Mouse (Mus musculus) gastrocnemius, adult 18-20 months (tissue): ENCODE measurements around the gene Gm20388. TPM values are rescaled to one million over a fixed set of nuclear protein-coding genes. Genes with fewer than 3 reads are reported as not detected.
A peak's percentile ranks its signal among the peaks of the same experiment; 100 is the strongest.

ENCODE experiments used
- DNase-seq: peaks from one replicate; pipeline ENCODE4 v3.0.0; 2021; ENCODE audit warnings: low spot score
- total RNA-seq, 2 experiments: library from RNA; stranded (reverse); gene quantifications; 2 replicates each; pipeline ENCODE4 v1.2.3; 2021

The Gm20388 gene
- total RNA-seq, 2 experiments from 2014 or later = 10.5 to 12.3 TPM

DNA sequence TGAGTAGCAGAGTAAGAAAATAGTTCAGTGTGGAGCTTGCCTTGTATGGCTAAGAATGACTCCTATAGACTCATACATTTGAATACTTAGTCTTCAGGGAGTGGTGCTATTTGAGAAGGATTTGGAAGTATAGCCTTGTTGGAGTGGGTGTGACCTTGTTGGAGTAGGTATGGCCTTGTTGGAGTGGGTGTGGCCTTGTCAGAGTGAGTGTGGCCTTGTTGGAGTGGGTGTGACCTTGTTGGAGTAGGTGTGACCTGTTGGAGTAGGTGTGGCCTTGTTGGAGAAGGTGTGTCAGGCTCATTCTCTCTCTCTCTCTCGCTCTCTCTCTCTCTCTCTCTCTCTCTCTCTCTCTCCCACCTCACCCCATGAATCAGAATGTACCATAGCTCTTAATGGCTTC lies 1338.8 kb downstream of the Gm20388 start:
- no peak for DNase-seq

- no peak for DNase-seq
These were observed 1340.4 kb downstream of the Gm20388 start for GRCm38 (mm10) chr8:121251089-121251488.

DNA sequence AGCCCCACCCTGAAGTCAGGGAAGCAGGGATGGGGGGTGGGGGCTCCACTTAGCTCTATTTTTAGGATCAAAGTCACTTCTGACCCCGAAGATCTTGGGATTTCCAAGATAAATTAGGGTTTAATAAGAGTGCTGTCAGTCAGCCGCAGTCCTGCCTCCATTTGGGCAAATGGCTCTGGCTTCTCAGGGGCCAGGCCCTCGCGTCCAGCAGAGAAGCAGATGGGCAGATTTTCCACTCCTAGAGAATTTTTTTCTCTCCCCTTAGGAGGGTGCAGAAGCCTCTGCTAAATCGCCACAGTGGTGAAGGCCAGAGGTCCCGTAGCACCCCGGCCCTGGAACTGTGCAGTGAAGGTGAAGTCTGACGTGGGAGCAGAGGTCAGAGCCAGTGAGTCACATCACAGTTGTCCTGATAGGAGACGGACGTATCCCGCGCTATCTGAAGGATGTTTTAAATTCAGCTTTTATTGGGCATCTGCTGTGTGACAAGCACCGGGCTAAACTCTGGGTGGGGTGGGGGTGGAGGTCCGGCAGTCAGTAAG lies 1345.2 kb downstream of the Gm20388 start:
- no peak for DNase-seq

DNA sequence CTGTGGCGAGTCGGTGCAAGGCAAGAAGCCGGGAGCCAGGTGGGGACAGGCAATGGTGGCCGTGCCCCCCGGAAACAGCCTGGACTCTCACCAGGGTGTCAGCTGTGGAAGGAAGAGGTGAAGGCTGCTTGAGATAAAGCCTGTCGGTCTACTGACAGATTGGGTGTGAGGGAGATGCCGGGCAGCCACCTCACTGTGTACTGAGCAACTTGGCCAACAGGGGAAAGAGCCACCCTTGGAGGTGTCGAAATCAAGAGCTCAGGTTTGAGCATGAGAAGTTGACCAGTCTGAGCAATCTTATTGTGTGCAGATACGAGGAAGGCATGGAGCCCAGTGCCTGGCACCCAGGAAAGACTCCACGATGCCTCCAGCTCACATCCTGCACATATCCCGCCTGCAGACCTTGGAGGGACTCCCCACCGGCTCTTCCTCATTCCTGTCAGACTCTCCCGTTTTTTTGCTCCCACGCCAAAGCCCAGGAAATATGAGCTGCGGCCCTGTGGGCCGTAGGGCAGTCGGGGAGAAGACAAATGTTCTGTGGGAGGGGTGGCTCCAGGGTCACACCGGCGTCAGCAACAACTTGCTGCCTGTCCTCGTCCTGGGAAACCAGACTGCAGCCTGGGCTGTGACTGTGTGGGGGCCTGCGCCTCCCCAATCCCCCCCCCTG lies 1347.6 kb downstream of the Gm20388 start:
- DNase-seq = no peak

- DNase-seq = peak; percentile 11
These were observed 1352.2 kb downstream of the Gm20388 start for GRCm38 (mm10) chr8:121262728-121263389.

DNA sequence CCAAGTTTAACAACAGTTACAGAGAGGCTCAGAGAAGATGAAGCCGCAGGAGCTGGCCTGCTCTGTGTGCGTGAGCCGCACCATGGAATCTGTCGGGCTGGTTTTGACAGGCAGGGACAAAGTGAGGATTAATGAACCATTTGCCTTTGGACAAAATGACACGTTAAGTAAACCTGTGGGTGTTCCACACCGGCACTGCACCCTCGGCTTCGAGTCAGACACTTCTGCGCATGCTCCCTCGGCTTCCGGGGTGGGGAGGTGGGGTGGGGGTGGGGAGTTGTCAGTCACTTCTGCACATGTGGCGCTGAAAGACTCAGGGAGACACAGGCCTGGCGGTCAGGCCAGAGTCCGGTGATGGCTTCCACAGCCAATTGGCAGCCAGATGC lies 1352.7 kb downstream of the Gm20388 start:
- DNase-seq = no peak

GRCm38 (mm10) chr8:121264260-121264659 lies 1353.6 kb downstream of the Gm20388 start:
- DNase-seq = no peak

DNA sequence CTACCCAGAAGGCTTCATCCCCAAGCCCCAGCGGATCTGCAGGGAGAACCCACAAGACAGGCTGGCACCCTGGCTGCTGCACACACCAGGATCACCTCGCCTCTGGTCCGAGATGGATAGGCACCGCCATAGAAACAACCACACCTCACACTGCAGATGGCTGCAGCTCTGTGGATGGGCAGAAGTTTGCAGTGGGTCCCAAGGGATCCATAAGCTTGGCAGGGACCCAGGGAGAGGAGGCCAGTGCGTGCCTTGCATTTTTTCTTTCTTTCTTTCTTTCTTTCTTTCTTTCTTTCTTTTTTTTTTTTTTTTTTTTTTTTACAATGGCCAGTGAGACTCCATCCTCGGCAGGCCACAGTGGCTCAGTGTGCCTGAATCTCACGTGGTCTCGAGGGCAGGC lies 1360.9 kb downstream of the Gm20388 start:
- DNase-seq = no peak

GRCm38 (mm10) chr8:121273195-121273594 lies 1362.6 kb downstream of the Gm20388 start:
- DNase-seq = no peak

- no peak for DNase-seq
These were observed 1363.0 kb downstream of the Gm20388 start for GRCm38 (mm10) chr8:121273620-121274019.

DNA sequence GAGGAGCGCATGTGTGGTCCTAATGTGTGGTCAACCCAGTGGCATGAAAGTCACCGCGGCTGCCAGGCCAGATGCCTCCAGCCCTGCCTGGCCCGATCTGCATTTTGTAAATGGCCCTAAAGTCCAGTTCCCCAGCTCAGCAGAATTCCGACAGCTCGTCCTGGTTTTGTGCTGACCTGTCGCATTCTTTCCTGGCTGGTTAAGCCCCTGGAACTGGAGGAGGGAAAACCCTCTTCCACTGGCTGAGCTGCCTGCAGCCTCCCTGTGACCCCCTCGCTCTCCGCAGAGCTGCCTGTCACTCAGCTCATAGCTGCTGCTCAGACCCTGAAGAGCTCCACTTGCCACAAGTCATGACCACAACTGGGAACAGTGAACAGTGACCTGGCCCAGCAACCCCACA lies 1369.8 kb downstream of the Gm20388 start:
- no peak for DNase-seq

DNA sequence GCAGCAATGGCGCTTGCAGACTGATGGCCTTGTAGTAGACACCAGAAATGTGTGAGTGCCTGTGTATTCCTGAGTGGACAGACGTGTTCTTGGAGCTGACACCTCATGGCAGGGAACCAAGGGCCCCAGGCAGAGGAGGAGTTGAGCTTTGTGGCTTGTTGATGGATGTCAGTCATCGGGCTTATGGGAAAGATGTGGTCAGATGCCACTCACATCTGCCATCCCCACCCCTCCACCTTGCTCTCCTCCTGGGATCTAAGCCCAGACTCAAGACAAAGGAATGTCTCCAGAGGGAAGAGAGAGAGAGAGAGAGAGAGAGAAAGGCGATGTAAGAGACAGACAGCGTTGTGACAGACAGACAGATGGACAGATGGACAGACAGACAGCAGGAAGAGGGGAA lies 1378.7 kb downstream of the Gm20388 start:
- no peak for DNase-seq

DNA sequence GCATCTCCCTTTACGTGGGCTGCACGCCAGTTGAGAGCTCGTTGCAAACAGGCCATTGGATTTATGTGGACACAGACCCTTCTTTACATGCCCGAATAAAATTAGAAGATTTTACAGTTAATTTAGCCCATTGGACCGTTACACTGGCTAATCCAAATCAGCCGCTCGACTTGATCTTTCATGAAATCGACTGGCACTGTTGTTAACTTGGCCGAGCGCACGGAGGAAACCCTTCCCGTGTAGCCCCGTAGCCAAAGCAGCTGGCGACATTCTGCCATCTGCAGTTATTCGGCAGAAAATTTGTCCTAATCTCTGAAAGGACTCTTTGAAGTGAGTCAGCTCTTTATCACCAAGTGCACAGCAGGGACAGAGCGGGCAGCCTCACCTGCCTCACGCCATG lies 1379.9 kb downstream of the Gm20388 start:
- no peak for DNase-seq

GRCm38 (mm10) chr8:121293418-121293817 lies 1382.8 kb downstream of the Gm20388 start:
- no peak for DNase-seq

- no peak for DNase-seq
These were observed 1383.8 kb downstream of the Gm20388 start for GRCm38 (mm10) chr8:121294234-121295108.

DNA sequence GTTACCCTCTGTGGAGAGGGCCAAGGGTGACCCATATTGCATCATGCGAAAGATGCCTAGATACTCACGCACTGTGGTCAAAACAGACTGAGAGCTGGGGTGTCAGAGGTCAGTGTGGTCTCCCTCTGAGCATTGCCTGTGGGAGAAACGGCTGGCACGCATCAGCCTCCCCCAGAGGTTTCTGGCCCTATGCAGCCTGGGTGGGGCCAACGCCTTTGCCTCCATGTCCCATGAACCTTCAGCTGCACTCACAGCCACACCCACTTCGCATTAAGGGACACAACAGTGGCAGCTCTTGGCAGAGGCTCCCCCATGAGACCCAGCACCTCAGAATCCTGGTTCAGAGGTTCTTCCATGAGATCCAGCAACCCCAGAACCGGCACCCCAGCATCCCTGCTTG lies 1385.4 kb downstream of the Gm20388 start:
- DNase-seq = no peak

DNA sequence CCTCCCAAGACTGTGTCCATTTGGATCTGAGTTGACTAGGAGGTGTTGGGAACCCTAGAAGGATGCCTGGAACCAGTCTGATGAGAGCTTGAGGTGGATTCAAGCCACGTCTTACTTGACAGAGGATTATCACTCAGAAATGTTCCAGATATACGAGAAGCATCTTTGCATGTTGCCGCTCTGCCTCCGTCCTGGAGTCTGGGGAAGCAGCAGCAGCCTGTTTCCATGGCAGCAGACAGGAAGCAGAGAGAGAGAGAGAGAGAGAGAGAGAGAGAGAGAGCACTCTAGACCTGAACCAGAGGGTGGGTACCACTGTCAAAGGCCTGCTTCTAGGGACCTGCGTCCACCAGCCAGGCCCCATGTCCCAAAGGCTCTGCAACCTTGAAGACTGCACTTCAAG lies 1386.0 kb downstream of the Gm20388 start:
- DNase-seq = no peak

GRCm38 (mm10) chr8:121297299-121297698 lies 1386.7 kb downstream of the Gm20388 start:
- DNase-seq = no peak

- DNase-seq = no peak
These were observed 1389.4 kb downstream of the Gm20388 start for GRCm38 (mm10) chr8:121300066-121300465.

GRCm38 (mm10) chr8:121300501-121301411 lies 1390.1 kb downstream of the Gm20388 start:
- no peak for DNase-seq

DNA sequence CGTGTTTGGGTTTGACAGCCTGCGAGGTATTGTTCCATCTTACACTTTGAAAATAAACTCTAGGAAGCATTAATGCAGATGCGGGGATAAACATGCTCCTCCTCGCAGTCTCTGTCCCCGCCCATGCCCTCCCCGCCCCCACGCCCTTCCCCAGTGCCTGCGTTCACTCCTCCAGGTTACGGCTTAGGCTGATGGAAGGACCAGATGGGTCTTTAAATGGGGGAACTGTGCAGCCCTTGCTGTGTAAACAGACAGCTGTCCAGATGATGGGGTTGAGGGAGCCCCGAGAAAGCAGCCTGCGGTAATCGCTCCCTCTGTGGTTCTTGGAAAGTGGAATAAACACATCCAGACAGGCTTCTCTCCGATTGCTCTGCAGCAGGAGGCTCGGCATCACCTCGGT lies 1390.8 kb downstream of the Gm20388 start:
- no peak for DNase-seq
